Mouse (Mus musculus) hindbrain, embryonic 16.5 days (tissue): Measurements from ENCODE around the gene Fxyd7. TPM values are rescaled to one million over a fixed set of nuclear protein-coding genes. Genes with fewer than 3 reads are reported as not detected.
A peak's percentile ranks its signal among the peaks of the same experiment; 100 is the strongest.

Experiments
- ATAC-seq: fragments of 200-750 bp; cut with Nextera tagmentation; 2 replicates; pipeline ENCODE4 v1.8.0; 2017; ENCODE audit warnings: moderate TSS enrichment, moderate library complexity
- H3K27ac ChIP-seq: fragments of 300-500 bp; sonication (generic); 2 replicates; pipeline ENCODE4 v1.5.1; 2014; ENCODE audit warnings: low read depth, mild to moderate bottlenecking, control low read depth, low read length, moderate library complexity
- H3K27me3 ChIP-seq: fragments of 300-500 bp; sonication (generic); replicated peaks from 2 replicates; pipeline ENCODE4 v1.6.1; 2014; ENCODE audit warnings: low read length; ENCODE audit not compliant: control insufficient read depth, insufficient read depth
- H3K36me3 ChIP-seq: fragments of 300-500 bp; sonication (generic); 2 replicates; pipeline ENCODE4 v1.6.1; 2014; ENCODE audit warnings: mild to moderate bottlenecking, low read length, moderate library complexity, mixed read lengths; ENCODE audit not compliant: control insufficient read depth, insufficient read depth
- H3K4me1 ChIP-seq: fragments of 300-500 bp; sonication (generic); 2 replicates; pipeline ENCODE4 v1.6.1; 2014; ENCODE audit warnings: low read depth, low read length; ENCODE audit not compliant: control insufficient read depth, insufficient read depth
- H3K4me2 ChIP-seq: fragments of 300-500 bp; sonication (generic); 2 replicates; pipeline ENCODE4 v1.6.1; 2014; ENCODE audit warnings: mild to moderate bottlenecking, low read length, control low read depth, moderate library complexity
- H3K4me3 ChIP-seq: fragments of 300-500 bp; sonication (generic); 2 replicates; pipeline ENCODE4 v1.5.1; 2014; ENCODE audit warnings: mild to moderate bottlenecking, low read length, control low read depth, moderate library complexity
- H3K9ac ChIP-seq: fragments of 300-500 bp; sonication (generic); 2 replicates; pipeline ENCODE4 v1.6.1; 2014; ENCODE audit warnings: low read depth, mild to moderate bottlenecking, control low read depth, low read length, moderate library complexity
- H3K9me3 ChIP-seq: fragments of 300-500 bp; sonication (generic); 2 replicates; pipeline ENCODE4 v1.6.1; 2014; ENCODE audit warnings: mild to moderate bottlenecking, low read length, moderate library complexity; ENCODE audit not compliant: control insufficient read depth
- WGBS: fragments of 180-500 bp; shearing (Covaris S2); extraction: QIAGEN DNeasy Blood & Tissue Kit; methylation state at CpG from one replicate; pipeline ENCODE4 v1.1.7; 2014; 5-methylcytosine and 5-hydroxymethylcytosine counted together
- polyA plus RNA-seq: library from polyadenylated mRNA; unstranded; fragments of >200 nt; fragmentation: Nextera tagmentation; extraction: Ambion mirVana; gene quantifications from 2 replicates; pipeline ENCODE4 v1.2.1, GENCODE M21; 2015

Fxyd7 gene
- polyA plus RNA-seq, 1 experiment from 2014 or later, result 417 TPM

GRCm38 (mm10) chr7:31079670-31080069, 28.4 kb upstream of the Fxyd7 start:
- ATAC-seq, result no peak
- no peaks in the 10 kb centered on the region for H3K9me3 ChIP-seq
- no peaks in the 10 kb centered on the region for H3K27me3 ChIP-seq
- no peaks in the 10 kb centered on the region; the same call in none of the 2 replicates for H3K4me1 ChIP-seq
- no peak overlapping the region for H3K27ac ChIP-seq
- WGBS, result 91% methylated on average over 8 of the region's 8 CpGs
- no peak overlapping the region for H3K4me2 ChIP-seq
- no peak overlapping the region for H3K9ac ChIP-seq
- no peak overlapping the region for H3K4me3 ChIP-seq
- H3K36me3 ChIP-seq, result no peaks in the 10 kb centered on the region

- 45% methylated on average over 5 of the region's 5 CpGs for WGBS
- H3K9ac ChIP-seq, result no peak overlapping the region
- no peaks in the 10 kb centered on the region; the same call in 1 of the 2 replicates for H3K4me1 ChIP-seq
- no peaks in the 10 kb centered on the region for H3K9me3 ChIP-seq
- peak; percentile 55 for ATAC-seq
- H3K27ac ChIP-seq, result no peak overlapping the region
- H3K36me3 ChIP-seq, result no peaks in the 10 kb centered on the region
- no peaks in the 10 kb centered on the region for H3K27me3 ChIP-seq
- no peak overlapping the region for H3K4me2 ChIP-seq
- no peak overlapping the region for H3K4me3 ChIP-seq
Observed at GRCm38 (mm10) chr7:31077885-31078445, 26.7 kb upstream of the Fxyd7 start.

- no peak overlapping the region for H3K9ac ChIP-seq
- no peaks in the 10 kb centered on the region for H3K27me3 ChIP-seq
- H3K4me3 ChIP-seq, result no peak overlapping the region
- WGBS, result 43% methylated on average over 6 of the region's 6 CpGs
- no peak overlapping the region for H3K4me2 ChIP-seq
- H3K4me1 ChIP-seq, result no peaks in the 10 kb centered on the region
- no peaks in the 10 kb centered on the region for H3K9me3 ChIP-seq
- ATAC-seq, result peak; percentile 29; the same call in 1 of the 2 replicates
- H3K27ac ChIP-seq, result no peak overlapping the region
- H3K36me3 ChIP-seq, result no peaks in the 10 kb centered on the region
Observed at GRCm38 (mm10) chr7:31077470-31077869, 26.2 kb upstream of the Fxyd7 start.

GRCm38 (mm10) chr7:31076492-31076891, 25.2 kb upstream of the Fxyd7 start, which contains the start of gene Fxyd3:
Gene Fxyd3, minus strand, starts transcription at chr7:31076704.
- no peak within 1 kb of the TSS for H3K9ac ChIP-seq
- H3K27ac ChIP-seq, result no peak within 1 kb of the TSS
- H3K9me3 ChIP-seq, result no peaks in the 10 kb centered on the region
- H3K4me1 ChIP-seq, result no peaks in the 10 kb centered on the region
- ATAC-seq, result no peak
- no peak within 1 kb of the TSS for H3K4me3 ChIP-seq
- WGBS, result 82% methylated on average over 5 of the region's 5 CpGs
- no peaks in the 10 kb centered on the region for H3K27me3 ChIP-seq
- no peaks in the 10 kb centered on the region for H3K36me3 ChIP-seq
- H3K4me2 ChIP-seq, result no peak within 1 kb of the TSS

- H3K4me1 ChIP-seq, result no peaks in the 10 kb centered on the region
- no peak overlapping the region for H3K27ac ChIP-seq
- 72% methylated on average over 5 of the region's 5 CpGs for WGBS
- H3K27me3 ChIP-seq, result no peaks in the 10 kb centered on the region
- no peaks in the 10 kb centered on the region for H3K9me3 ChIP-seq
- no peaks in the 10 kb centered on the region for H3K36me3 ChIP-seq
- ATAC-seq, result no peak
- no peak overlapping the region for H3K4me3 ChIP-seq
- H3K9ac ChIP-seq, result no peak overlapping the region
- H3K4me2 ChIP-seq, result no peak overlapping the region
Observed at GRCm38 (mm10) chr7:31074713-31075069, 23.4 kb upstream of the Fxyd7 start.

GRCm38 (mm10) chr7:31074061-31074712, 22.9 kb upstream of the Fxyd7 start:
- Histone ChIP-seq H3K36me3 (no peaks in the 10 kb centered on the region), H3K4me2 (no peak overlapping the region), H3K9ac (no peak overlapping the region), H3K4me3 (no peak overlapping the region), H3K27ac (no peak overlapping the region), H3K4me1 (no peaks in the 10 kb centered on the region), H3K27me3 (no peaks in the 10 kb centered on the region), H3K9me3 (no peaks in the 10 kb centered on the region)
- no peak; the same call in 1 of the 2 replicates for ATAC-seq
- WGBS, result 68% methylated on average over 7 of the region's 7 CpGs

- no peak overlapping the region for H3K9ac ChIP-seq
- H3K27ac ChIP-seq, result no peak overlapping the region
- no peak for ATAC-seq
- no peaks in the 10 kb centered on the region for H3K4me1 ChIP-seq
- H3K36me3 ChIP-seq, result no peaks in the 10 kb centered on the region
- no peaks in the 10 kb centered on the region for H3K9me3 ChIP-seq
- no peak overlapping the region for H3K4me2 ChIP-seq
- H3K27me3 ChIP-seq, result no peaks in the 10 kb centered on the region
- H3K4me3 ChIP-seq, result no peak overlapping the region
Observed at GRCm38 (mm10) chr7:31073546-31073945, 22.3 kb upstream of the Fxyd7 start.

GRCm38 (mm10) chr7:31072326-31072725, 21.1 kb upstream of the Fxyd7 start:
- no peak overlapping the region for H3K4me3 ChIP-seq
- ATAC-seq, result no peak
- peaks cover 4% of the 10 kb centered on the region; the same call in 1 of the 2 replicates for H3K4me1 ChIP-seq
- 56% methylated on average over 9 of the region's 9 CpGs for WGBS
- no peaks in the 10 kb centered on the region for H3K9me3 ChIP-seq
- no peak overlapping the region for H3K27ac ChIP-seq
- no peaks in the 10 kb centered on the region for H3K36me3 ChIP-seq
- no peak overlapping the region for H3K9ac ChIP-seq
- H3K27me3 ChIP-seq, result no peaks in the 10 kb centered on the region
- H3K4me2 ChIP-seq, result no peak overlapping the region

GRCm38 (mm10) chr7:31070324-31070723, 19.1 kb upstream of the Fxyd7 start:
- Histone ChIP-seq H3K9ac (no peak overlapping the region), H3K4me2 (no peak overlapping the region), H3K27ac (no peak overlapping the region), H3K4me1 (peaks cover 4% of the 10 kb centered on the region; the same call in 1 of the 2 replicates), H3K36me3 (no peaks in the 10 kb centered on the region), H3K27me3 (no peaks in the 10 kb centered on the region), H3K9me3 (no peaks in the 10 kb centered on the region), H3K4me3 (no peak overlapping the region)
- ATAC-seq, result no peak
- WGBS, result 82% methylated on average over 6 of the region's 6 CpGs
